Mouse (Mus musculus): ENCODE measurements around the gene Cpped1. TPM values are rescaled to one million over a fixed set of nuclear protein-coding genes. Genes with fewer than 3 reads are reported as not detected.

The Cpped1 gene
- total RNA-seq, 1 experiment from 2014 or later: 43.1 TPM

DNA sequence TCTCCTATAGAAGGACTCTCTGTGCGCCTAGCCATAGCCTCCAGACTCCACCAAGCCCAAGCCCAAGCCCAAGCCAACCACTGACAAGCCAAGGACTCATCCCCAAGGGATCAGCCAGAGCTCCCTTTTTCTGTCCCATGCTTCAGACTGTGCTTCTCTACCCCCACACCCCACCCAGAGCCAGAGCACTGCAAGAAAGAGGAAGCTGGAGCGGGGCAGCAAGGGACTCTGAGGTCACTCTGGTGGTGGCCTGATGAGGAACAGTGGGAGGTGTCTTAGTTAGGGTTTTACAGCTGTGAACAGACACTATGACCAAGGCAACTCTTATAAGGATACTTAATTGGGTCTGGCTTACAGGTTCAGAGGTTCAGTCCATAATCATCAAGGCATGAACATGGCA is 65.8 kb downstream of the Cpped1 start:
- no peak for DNase-seq

DNA sequence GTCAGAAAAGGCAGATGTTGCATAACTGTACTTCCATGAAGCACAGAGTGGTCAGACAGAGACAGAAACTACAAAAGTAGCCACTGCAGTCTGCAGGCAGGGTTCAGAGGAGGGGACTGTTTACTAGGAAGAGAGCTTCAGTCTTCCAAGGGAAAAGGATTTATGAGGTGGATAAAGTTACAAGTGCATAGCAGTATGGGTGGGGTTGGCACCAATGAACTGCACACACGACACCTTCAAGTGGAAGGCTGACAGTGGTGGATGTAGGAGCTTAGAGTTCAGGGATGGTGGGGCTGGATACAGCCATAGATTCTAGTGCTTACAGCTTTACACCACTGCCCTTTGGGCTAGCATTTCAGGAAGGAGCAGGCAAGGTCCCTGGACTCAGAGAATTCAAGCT is 75.8 kb downstream of the Cpped1 start:
- no peak for DNase-seq

DNA sequence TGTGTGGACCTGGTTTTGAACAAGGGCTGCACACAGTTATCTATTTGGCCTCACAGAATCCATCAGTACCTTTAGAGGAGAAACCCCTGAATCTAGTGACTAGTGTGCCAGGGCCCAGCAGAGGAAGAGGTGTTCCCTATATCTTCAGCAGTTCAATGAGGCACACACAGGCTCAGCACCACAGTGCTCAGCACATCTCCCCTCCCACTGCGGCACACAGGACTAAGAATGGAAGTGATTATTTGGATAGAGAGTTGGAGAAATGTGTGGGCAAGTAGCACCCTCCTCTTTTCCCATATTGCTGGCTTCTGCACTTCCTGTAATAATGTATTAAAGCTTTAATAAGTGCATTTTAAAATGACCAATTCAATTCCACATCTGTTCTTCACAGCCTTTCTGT is 80.4 kb downstream of the Cpped1 start:
- DNase-seq: no peak

DNA sequence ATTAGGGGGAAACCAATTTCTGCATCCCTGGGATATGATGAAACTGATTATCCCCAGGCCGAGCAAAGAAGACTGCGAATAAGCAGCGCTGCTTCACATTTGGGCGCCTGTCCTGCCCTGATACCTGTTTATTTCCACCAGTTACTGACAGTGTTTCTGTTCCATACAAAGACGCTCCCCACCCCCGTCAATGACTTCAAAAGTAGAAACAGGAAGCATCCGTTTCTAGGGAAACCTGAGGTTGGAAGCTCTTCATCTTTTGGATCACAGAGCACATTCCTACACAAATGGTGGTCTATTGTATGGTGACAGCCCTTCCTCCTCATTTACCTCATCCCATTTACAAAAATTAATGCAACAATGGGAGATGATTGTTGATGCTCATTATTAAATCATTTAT is 84.4 kb downstream of the Cpped1 start:
- DNase-seq: no peak

DNA sequence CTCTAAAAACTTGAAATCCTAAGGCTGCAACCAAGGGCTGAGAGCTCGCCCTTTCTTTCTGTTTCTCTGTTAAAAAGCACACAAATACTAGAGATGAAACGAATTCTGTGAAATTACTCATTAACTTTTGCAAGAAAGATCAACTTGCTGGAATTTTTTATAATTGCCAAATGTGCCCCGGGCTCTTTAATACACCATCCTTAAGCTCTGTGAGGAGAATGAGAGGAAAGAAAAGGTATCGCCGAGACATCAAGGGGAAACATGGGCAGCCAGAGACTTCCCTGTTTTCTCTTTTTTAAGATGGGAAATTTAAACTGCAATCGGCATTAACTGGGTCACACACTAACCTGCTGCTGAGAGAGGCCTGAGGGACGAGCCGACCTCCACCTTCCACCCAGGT is 84.9 kb downstream of the Cpped1 start:
- no peak for DNase-seq

DNA sequence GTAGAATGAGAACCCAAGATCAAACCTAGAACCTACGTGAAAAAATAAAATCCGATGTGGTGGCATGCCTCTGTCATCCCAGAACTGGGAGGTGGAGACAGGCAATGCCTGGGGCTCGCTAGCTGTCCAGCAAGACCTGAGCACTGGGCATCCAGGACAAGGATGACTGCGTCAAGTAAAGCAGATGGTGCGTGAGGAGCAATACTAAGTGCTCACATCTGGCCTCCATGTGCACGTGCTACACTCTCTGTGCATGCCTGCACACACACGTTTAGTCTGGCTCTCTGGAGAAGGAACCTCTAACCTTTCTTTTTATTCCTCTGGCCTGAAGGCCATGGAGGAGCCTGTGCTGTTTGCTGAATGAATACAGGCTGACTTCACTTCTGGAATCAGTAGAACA is 88.5 kb downstream of the Cpped1 start:
- DNase-seq: no peak

DNA sequence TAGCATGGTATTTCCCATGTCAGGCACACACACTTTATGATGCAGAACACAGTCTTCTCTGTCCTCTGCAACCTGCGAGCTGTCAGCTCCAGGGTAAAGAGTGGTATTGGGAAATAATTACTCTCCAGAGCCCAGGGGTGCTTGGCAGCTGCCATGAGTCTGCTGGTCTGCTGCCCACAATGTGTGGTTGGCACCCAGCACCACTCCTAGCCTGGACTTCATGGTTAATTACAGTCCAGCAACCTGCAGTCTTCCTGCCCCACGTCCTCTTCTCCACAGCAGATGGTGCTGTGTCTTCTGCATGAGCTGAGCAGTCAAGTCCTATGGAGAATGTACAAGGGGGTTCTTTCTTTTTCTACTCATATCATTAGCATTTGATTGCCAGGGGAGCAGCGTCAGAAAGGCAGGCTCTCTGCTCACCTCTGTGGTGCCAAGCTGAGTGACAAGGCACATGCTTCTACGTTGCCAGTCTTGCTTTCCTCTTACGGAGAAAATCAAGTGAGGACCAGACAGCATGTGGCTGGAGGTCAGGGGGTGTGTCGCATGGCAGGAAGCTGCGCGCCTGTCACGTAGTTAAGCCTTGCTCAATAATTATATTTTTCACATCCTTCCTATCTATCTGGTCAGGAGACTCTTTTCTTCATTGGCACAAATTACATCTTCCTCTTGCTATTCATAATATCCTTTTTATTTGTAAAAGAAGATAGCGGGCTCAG is 94.2 kb downstream of the Cpped1 start:
- DNase-seq: peak; percentile 70

DNA sequence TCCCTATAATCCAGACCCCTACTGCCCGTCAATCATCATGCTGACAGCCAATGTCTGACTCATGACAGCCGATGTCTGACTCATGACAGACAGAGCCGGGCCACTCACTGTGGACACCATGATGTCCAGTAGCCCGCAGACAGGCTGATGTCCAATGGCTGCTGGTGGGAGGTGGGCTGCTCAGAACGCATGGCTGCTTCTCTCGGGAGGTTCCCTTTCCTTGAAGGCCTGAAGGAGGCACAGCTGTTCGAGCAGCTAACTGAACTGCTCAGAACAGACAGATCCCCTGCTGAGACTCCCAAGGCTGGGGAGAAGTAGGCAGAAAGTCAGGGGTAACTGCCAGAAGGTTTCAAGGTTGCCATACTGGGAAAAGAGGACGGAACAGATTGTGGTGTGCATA is 97.1 kb downstream of the Cpped1 start:
- peak; percentile 18 for DNase-seq

DNA sequence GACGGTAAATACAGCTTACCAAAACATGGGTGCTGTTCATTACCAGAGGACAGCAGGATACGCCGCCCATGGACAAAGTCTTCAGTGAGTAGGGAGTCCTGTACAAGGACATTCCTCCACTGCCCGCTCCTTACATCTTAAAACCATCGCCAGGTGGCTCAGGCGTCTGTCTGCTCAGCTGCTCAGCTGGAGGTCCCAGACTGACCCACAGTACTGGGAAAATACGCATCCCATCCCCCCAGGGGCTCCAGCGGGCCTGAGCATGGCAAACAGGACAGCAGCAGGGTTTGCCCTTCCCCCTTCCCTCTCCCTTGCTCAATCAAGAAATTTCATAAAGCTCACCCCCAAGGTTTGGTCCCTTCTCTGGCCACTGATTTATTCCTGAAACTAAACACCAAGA is 99.6 kb downstream of the Cpped1 start:
- no peak for DNase-seq

DNA sequence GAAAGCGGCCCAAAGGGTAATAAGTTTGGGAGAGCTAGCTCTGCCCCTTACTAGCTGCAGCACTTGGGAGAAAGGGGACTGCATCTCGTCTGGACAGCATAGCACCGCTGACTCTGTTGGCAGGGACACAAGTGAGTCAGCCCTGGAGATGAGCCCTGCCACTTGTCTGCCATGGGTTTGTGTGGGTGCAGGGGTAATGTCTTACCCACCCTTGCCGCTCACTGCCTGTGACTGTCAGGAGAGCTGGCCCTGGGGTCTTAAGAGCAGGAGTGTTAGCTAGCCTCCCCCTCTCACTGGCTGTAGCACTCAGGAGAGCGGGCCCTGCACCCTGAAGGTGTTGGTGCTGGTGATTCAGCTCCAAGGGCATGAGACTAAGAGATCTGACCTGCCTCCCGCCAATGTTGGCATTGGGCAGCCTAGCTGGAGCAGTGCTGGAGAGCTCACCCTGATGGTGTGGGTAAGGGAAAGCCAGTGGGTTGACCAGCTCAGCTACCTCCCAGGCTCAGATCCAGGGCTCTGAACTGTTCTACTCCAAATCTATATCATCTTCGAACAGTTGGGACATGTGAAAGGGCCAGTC is 107.2 kb downstream of the Cpped1 start:
- peak; percentile 68 for DNase-seq

DNA sequence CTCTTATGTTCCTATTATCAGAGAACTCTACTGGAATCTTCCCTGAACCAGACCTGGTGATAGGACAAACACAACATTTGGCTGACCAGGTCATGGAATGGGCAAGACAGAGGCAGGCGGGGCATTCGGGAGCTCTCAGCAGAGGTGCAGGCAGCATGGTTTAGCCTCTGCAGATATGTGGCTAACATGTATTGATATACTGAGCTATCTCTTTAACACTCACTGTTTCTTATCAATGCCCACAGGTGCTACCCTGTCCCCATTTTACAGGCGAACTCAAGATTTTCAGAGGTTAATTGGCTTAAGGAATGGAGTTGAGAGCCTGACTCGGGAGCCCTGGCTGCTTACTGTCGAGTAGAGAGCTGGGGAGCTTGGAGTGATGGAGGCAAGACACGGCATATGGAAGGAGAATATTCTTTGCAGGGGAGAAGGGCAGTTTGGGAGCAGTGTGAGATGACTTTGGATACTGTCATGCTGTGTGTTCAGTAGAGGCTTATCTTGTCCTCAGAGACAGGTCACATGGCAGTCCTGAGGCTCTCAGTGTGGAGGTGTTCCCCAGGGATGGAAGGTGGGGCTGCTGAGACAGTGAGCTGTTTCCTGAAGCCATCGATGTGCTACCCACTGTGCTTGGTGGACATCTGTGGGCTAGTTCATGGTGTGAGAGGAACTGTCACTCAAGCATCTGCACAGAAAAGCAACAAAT is 113.3 kb downstream of the Cpped1 start:
- DNase-seq: no peak

DNA sequence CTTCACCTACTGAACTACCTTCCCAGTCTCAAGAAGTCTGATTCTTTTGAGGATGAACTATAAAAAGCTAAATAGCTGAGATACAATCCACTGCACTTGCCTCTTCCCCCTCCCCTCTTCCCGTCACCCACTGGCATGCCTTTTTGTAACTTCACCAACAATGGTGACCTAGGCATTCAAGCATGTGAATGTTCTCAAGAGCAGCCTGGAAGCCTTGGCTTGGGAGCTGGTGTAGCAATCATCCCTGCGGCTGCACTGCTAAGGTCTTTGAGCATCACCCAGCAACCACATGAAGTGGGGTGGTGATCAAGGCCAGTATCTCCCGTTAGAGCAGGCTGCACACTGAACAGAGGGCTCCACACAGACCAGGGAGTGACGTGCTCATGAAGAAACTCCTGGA is 114.6 kb downstream of the Cpped1 start:
- DNase-seq: no peak

DNA sequence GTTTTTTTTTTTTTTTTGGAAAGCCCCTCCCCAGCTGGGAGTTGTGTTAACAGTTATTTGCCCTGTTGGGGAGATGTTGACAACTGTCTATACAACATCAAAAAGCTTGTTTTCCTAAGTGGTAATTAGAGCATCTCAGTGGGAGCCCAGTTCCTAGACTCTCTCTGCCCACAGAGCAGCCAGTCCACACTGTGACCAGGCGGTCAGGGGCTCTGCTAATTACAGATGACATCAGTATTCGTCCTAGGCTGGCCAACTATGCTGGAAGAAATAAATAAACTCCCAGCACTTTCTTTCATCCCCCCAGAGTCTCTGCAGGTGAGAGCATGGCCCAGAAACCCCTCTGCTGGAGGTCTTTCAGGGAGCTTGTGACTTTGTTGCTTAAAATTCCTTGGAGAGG is 115.9 kb downstream of the Cpped1 start:
- DNase-seq: no peak

DNA sequence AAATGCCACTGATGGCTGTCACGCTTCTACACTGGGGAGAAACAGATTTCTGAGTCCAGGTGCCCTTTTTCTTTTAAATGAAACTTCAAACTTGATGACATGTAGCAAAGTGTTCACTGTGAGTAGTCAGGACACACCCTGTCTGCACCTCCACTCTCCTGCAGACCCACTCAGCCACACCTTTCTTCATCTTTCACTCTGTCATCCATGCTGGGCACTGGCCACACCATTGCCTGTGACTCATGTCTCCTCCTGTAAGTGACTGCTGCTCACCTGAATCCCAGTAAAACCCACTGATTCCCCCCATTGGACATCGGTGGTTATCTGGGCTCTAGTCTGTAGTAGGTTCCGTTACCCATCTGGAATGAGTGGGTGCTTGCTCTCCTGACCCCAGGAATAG is 118.8 kb downstream of the Cpped1 start:
- no peak for DNase-seq

DNA sequence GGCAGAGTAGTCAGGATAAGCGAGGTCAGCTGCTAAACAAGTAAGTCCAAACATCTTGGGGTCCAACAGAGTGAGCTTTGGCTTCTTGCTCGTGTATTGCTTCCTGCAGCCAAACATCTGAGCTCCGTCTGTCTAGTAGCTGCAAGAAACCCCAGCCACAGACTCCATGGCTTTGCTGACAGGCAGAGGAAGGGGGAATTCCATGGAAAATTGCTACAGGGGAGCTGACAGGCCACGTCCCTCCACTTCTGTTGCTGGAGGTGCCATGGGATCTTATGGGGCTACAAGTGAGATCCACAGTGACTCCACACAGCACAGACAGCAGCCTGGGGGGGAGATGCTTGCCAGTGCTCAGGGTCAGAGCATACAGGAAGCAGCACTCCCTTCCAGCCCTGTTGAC is 123.4 kb downstream of the Cpped1 start:
- DNase-seq: no peak

DNA sequence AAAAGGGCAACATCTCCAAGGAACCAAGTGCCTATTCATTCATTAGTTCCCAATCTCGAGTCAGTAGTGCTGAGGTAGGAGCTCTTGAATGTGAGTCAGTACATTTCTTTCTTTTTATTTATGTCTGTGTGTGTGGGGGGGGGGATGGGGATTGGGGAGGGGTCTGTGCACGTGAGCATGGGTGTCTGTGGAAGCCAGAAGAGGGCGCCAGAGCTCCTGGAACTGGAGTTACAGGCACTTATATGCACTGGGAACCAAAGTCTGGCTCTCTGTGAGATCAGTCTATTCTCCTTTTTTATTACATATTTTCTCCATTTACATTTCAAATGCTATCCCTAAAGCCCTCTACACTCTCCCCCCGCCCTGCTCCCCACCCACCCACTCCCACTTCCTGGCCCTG is 124.9 kb downstream of the Cpped1 start:
- no peak for DNase-seq

DNA sequence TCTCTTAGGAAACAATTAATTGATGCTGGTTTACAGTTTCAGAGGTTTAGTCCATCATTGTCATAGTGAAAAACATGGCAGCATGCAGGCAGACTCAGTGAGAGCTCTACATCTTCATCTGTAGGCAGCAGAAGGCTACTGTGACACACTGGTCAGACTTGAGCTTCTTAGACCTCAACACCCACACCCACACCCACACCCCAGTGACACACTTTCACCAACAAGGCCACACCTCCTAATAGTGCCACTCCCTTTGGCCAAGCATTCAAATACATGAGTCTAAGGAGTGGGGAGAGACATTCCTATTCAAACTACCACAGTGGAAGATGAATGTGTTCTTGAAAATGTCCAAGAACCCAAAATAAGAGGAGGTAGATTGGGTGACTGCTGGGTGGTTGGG is 125.9 kb downstream of the Cpped1 start:
- no peak for DNase-seq

DNA sequence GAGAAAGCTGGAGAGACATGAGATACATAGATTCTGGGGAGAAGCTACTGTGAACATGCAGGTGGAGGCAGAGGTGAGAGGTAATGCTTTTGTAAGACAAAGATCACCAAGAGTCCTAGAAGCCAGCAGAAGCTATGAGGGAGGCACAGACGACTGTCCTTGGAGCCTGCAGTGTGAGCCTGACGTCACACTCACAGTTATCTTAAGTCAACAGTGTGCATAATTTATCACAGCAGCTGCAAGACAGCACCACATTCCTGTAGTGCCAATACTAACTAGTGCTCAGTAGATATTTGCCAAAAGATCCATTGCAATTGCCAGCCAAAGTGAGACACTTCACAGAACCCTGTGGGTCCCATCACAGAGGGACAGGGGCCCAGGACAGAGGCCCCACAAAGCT is 127.2 kb downstream of the Cpped1 start:
- peak; percentile 42 for DNase-seq

DNA sequence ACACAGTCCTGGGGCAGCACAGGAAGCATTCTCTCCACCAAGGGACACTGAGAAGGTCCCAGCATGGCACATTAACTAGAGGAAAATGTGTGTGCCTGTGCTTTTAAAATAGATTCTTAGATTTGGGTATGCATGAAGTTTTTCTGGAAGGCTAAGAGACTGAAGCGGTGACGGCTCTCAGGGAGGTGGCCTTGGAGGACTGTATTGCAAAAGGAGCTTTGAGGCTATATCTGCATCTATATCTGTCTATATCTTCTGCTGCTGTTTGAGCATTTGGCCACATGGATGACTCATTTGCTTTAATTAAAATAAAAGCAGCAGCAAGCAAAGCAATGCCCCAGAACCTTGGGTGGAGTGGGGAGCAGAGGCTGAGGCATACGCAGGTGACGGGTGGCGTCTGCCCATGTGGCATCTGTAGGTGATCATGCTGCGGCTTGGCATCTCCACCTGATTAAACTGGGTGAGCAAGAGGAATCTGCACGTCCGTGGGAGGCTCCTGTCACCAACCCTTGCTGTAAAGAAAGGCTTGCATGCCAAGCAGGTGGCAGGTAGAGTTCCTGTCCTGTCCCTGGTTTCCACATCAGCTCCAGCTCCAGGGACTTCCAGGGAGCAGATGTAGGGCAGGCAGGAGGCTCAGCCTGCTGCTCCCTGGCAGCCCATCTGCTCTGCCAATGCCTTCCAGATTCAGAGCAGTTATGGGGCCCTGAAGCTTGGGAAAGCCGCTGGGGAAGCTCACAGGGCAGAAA is 130.4 kb downstream of the Cpped1 start:
- DNase-seq: no peak

DNA sequence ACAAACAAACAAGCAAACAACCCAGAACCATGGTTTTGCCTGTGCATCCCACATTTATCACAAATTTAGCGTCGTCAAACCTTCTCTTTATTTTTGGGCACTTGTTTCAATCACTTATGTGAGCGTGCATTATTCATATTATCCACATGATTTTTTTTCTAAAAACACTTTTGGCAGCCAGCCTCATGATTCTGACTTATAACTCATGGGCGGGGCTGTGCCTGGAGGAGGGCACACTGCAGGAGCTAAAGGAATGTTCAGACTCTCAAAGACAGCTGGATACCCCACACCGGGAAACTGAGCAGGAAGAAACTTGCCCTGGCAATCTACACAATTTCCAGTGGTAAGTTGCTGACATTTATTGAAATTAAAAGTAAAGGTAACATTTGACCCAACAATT is 131.1 kb downstream of the Cpped1 start:
- peak; percentile 17 for DNase-seq

DNA sequence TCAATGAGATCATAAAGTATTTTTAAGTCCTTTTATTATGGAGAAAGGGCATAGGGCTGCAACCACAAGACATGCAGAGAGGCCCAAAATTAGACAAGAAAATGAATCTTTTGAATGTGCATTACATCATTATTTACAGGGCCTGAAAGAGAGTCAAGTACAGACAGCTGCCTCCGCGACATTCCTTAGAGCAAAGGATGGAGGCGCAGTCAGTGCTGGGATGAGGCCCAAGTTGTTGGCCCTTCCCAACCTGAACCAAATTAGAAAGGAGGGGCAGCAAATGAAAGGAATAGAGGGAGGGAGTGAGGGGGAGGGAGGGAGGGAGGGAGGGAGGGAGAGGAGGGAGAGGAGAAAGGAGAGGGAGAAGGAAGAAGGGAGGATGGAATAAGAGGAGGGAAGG is 132.7 kb downstream of the Cpped1 start:
- DNase-seq: no peak

DNA sequence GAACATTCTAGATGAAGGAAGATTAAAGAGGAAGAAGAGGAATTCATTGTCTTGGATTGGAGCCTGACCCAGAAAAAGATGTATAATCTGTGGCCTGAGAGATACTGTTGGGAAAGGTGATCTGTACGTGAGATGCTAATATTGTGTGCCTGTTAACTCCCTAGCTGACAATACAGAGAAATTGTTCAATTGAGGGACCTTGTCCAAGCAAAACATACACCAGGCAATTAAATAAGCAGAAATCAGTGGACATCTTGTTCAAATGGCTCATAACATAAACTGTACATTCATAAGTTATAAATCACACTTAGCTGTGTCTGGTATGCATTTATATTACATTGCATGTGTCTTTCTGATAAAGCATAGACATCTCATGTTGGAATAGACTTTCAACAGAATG is 134.9 kb downstream of the Cpped1 start:
- DNase-seq: no peak

DNA sequence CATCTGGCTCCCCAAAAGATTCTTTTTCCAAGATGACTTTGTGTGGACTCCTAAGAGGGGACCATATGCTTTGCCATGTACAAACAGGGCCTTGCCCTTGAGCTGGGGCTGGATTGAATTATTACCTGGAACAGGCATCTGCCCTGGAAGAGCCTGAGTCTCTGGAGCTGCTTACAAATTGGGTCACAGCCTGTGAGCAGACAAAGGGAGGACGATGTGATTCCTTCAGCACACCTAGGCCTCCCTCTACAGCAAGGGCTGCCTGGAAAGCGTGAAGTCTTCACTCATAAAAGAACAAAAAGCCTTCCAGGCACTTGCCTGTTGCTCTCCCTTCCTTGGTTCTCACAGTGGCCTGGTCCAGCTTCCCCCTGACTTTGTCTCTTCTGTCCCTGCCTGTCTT is 136.9 kb downstream of the Cpped1 start:
- no peak for DNase-seq
